Mouse (Mus musculus): Measurements from ENCODE around the gene Prokr1.
"Not testable (repeated sequence)": the region's sequence is repeated elsewhere in the genome, so short reads cannot be mapped to it uniquely, and the experiment has no call there.

Gene Prokr1

GRCm38 (mm10) chr6:87590394-87591281 lies at the start of gene Prokr1:
Gene Prokr1, minus strand, starts transcription at chr6:87590743.
- DNase-seq = peak in 1 of 2 experiments; percentile 18

- no peak for DNase-seq
These were observed 47.7 kb upstream of the Prokr1 start for GRCm38 (mm10) chr6:87638134-87638660.

DNA sequence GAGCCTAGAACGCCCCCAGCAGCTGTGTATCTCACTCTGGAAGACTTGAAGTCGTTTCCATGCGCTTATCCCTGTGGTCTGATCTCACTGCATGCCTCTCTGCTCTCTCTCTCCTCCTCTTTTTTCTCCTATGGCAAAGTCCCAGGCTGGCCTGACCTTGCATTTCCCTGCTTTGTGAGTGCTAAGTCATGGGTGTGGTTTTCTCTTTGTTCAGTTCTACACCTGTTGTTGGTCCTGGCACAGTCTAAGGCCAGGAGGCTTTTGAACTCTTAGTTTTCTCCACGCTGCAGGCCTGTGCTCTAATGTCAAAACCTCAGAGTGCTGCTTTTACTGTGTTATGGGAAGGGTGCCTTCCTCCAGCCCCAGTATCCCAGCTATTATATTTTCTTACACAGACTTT lies 41.6 kb upstream of the Prokr1 start:
- no peak for DNase-seq

GRCm38 (mm10) chr6:87628936-87629335 lies 38.4 kb upstream of the Prokr1 start:
- DNase-seq = not testable (repeated sequence)

DNA sequence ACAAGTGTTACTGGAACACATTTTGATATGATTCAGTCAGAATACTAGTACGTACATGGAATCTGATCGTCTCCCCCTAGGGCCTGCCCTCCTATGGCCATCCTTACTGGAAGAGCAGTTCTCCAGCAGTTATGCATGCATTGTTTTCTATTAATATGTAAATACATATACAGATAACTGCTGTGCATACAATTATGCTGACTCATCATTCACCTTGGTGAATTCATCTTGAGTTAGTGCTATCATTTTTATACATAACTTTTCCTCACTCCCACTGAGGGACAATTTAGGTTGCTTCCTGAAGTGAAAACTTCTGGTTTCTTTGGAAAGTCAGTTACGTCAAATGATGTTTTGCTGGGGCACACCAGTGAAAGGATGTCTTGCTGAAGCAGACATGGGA lies 32.6 kb upstream of the Prokr1 start:
- no peak for DNase-seq

DNA sequence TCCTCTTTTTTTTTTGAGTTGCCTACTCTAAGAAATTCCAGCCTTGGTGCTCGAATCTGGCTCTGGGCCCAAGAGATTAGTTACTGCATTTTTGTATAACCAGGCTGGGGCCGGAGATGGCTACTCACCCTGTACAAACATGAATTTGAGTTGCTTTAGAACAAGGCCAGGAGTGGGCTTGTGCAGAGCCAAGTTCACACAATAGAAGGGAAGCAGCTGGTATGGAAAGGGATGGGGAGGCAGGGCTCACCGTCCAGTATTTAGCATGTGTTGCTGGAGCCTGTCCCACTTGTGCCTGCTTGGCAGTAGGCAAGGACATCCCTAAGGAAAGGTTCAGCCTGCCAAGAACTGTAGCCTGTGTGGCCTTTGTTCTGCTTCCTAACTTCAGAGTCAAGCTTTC lies 30.7 kb upstream of the Prokr1 start:
- no peak for DNase-seq

- no peak for DNase-seq
These were observed 27.5 kb upstream of the Prokr1 start for GRCm38 (mm10) chr6:87618021-87618420.

DNA sequence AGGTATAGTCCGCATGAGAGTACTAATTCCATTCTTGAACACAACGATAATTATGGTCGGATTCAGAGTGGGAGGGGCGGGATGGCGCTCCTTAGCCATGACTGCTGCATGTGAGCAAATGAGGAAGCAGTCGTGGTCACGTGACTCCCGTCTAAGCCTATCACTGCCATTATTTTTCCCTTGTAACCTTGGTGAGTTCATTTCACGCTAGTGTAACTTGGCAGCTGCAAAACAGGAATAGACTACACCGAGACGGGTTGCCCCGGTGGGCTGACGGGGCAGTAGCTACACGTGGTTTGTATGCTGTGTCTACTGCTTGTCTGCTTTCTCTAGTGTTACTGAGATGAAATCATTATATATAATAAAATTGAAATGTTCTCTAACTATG lies 25.1 kb upstream of the Prokr1 start:
- DNase-seq = no peak

- DNase-seq = peak; percentile 36 to 57
These were observed 24.5 kb upstream of the Prokr1 start for GRCm38 (mm10) chr6:87614794-87615695.

DNA sequence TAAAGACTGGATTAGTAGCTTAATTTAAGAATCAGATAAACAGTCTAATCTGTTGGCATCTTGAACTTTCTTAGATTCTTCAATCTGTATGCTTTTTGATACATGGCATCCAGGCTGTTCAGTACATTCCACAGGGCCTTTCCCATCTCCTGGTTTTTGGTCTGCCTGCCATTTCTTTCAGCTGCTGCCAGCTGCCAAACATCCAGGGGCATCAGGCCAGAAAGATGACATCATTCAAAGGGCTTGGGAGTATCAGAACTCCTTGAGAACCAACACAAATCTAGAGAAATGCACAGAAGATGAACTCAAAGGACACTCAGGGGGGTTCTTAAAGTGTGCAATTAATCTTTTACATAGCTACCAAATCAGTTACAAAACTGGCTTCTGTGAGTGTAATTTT lies 9.3 kb upstream of the Prokr1 start:
- no peak for DNase-seq

DNA sequence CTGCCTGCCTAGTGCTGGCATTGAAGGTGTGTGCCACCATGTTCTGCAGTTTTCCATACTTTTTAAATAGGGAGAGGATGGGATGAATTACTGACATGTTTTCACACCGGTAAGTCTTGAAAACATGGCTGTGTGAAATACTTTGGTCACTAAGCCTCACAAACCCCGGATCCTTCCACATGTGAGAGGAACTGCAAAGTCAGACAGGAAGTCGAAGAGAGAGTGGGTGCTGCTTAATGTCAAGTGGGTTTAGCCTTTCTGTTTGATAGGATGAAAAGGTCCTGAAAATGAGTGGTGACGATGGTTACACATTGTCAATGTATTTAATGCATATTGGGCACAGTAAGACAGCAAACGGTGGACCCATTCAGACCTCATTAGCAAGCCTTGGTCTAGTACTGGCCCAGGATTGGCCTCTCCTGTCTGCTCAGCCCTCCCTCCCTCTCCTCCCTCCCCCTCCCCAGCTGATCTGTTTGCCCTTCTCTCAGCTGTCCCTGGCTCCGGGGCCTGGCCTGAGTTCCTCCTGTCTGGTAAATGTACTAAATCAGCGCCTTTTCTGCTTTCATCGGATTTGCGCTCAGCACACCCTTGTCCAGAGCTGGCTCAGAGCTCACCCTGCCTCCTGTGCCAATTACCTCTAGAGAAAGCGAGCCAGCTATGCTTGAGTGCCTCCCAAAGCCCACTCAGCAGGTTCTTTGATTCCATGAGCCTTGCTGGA lies 6.7 kb upstream of the Prokr1 start:
- no peak for DNase-seq

GRCm38 (mm10) chr6:87594188-87594587 lies 3.6 kb upstream of the Prokr1 start:
- DNase-seq = no peak

DNA sequence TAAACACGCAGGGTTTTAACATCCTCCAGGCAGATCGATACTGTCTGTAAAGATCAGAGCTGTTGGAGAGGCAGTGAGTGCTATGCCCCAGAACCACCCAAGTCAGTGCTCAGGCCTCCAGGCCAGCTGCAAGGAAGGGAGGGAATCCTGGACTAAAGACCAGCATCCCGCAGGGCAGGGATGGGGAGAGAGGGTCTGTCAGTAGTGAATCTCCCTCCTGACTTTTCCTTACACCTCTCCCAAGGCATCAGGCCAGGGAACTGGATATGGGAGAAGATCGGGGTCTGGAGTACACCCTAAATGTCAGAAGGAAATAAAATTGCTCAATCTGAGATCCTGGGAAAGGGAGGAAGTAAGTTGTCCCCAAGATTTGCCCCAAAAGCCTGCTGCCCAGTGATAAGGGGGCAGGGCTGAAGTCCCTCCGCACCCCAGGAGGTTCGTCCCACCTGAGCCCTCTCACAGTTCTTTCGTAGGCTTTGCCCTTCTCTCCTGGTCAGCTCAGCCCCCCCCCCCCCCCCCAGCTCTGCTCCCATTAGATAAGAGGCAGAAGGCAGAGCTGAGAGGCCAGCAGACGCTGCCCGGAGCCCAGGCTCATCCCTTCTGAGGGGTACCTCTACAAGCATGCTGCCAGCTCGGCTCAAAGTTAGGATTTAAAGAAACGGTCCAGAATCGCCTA lies 687 bp downstream of the Prokr1 start:
- no peak for DNase-seq

GRCm38 (mm10) chr6:87583991-87584390 lies 6.6 kb downstream of the Prokr1 start:
- DNase-seq = no peak

GRCm38 (mm10) chr6:87583183-87583611 lies 7.3 kb downstream of the Prokr1 start:
- DNase-seq = no peak

DNA sequence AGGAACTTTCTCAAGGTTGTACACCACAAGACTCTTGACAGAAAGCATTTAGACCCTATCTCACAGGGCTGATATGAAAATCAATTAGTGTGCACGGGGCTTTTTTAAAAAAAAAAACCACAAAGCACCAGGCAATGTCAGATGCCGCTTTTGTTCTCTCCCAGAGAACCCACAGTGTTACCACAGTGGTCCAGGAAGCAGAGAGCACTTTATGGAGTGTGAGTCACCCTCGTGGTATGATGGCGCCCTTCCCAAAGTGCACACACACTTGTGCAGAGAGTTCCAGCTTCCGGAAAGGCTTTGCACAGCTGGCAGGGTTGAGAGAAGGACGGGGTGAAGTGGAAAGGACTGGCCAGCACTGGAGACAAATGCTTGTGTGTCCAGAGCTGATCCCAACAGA lies 8.1 kb downstream of the Prokr1 start:
- no peak for DNase-seq

DNA sequence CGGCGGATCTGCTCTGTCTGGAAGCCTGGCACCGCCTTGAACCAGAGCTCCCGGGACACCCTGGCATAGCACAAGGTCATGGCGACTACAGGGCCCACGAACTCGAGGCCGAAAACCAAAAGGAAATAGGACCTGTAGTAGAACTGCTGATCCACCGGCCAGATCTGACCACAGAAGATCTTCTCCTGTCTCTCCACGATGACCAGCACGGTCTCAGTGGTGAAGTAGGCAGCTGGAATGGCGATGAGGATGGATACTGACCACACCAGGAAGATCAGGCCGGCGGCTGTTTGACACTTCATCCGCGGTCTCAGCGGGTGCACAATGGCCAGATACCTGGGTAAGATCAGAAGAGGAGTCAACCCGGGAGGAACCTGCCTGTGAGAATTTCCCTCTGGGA lies 9.0 kb downstream of the Prokr1 start:
- DNase-seq = no peak

DNA sequence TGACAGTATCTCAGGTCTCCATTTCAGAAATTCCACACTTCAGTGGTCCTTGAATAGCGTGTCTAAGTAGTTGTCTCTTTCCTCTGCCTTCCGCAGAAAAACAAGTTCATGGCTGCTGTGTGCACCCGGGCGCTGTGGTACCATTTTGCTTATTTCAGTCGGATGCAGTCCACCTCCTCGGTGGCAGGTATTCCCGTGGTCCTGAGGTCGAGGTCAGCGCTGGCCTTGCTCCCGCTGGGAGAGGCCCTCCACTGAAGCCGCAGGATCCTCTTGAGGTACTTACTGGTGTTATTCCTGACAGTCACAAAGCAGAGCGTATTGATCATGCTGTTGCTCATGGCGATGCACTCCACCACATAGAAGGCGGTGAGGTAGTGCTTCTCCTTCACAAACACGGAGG lies 9.5 kb downstream of the Prokr1 start:
- no peak for DNase-seq

GRCm38 (mm10) chr6:87578247-87578646 lies 12.3 kb downstream of the Prokr1 start:
- no peak for DNase-seq

- DNase-seq = no peak
These were observed 13.8 kb downstream of the Prokr1 start for GRCm38 (mm10) chr6:87576648-87577330.

DNA sequence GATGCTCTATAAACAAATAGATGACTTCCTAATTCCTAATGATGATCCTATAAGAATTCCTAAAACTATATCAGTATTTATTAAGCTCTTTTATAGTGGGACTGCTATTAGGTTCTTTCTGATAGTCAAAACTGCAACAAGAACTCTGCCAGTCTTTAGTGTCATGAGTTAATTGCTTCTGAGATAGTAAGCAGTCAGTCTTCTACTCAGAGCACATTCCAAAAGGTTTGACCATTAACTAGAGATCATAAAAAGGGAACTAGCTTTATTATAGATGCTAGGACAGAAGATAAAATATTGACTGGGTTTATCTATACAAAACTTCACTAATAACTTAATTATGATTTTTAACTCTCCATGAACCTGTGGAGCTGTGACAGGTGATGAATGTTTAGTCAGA lies 18.7 kb downstream of the Prokr1 start:
- not testable (repeated sequence) for DNase-seq
